Mouse (Mus musculus): Measurements from ENCODE around the gene Stx1b.
A peak's percentile ranks its signal among the peaks of the same experiment; 100 is the strongest.
"Not testable (repeated sequence)": the region's sequence is repeated elsewhere in the genome, so short reads cannot be mapped to it uniquely, and the experiment has no call there.

Gene Stx1b

DNA sequence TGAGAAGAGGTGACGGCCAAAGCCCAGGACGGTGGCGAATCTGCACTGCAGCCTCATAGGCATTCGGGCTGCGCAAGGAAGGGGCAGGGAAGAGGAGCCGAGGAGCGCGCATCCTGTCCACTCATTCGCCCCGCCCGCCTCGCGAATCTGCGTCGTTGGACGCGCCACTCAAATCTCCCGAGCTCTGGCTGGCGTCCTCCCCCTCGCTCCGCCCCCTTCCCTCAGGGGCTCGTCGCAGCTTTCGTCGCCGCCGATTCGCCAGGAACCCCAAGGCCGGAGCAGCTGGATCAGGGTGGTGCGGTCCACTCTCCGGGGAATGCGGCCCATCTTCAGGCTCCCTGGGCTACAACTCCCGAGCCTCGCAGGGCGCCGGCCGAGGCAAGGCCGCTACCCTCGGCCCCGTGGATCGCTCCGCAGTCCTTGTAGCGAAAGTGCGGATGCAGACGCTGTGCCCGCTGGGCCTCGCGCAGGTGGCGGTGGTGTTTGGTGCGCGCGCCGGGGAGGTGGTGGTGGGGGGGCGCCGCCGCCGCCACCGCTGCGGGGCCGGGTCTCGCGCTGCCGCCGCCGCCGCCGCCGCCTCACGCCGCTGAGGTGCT is 47.4 kb downstream of the Stx1b start:
- DNase-seq (ENCODE audit: low spot score) = peak; percentile 97

DNA sequence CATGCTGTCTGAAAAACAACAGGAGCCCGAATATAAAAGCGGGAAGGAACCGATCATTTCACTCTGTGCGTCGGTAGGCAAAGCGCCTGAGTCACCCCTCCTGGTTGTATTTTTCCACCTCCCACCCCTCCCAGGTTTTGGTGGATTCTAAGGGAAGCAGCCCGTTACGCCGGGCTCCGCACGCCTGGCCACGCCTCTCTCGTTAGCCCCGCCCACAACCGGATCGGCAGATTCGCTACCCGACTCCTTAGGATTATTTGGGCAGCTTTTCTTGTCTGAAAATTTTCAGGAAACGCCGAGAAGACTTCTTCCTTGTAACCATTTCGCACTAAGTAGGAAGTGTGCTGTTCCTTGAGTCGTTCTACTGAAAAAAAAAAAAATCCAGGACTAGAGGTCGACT is 47.9 kb downstream of the Stx1b start, which contains the start of gene Setd1a:
Setd1a (plus strand) TSS at position 245 of the 400 bp plus-strand sequence.
- peak; percentile 89 for DNase-seq (ENCODE audit: low spot score)

GRCm38 (mm10) chr7:127775837-127776236 is 48.5 kb downstream of the Stx1b start:
- not testable (repeated sequence) for DNase-seq (ENCODE audit: low spot score)

DNA sequence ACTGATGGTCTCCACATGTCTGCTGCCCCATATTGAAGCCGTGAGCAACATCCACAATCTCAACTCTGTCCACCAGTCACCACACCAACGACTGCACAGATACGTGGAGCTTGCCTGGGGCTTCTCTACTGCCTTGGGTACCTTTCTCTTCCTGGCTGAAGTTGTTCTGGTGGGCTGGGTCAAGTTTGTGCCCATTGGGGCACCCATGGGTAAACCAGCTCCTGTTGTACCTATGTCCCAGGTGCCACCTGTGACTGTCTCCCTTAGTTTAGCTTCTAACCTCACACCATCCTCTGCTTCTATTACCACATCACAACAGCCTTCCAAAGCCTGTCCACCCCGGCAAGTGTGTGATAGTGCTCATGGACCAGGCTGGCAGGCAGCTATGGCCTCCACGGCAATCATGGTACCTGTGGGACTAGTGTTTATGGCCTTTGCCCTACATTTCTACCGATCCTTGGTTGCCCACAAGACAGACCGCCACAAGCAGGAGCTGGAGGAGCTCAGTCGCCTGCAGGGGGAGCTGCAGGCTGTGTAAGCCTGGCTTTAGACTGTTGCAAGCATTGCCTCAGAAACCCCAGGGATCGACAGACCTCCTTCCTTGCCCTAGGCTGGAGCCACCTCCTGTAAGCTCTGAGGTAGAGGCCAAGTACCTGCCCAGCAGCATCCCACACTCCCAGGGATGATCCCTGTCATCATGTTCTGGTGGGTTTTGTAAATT is 50.5 kb downstream of the Stx1b start:
- DNase-seq (ENCODE audit: low spot score) = peak; percentile 87

- no peak for DNase-seq (ENCODE audit: low spot score)
Observed at GRCm38 (mm10) chr7:127772557-127772956, 51.8 kb downstream of the Stx1b start.

- no peak for DNase-seq (ENCODE audit: low spot score)
Observed at GRCm38 (mm10) chr7:127772080-127772479, 52.3 kb downstream of the Stx1b start.

GRCm38 (mm10) chr7:127771262-127771661 is 53.1 kb downstream of the Stx1b start:
- no peak for DNase-seq (ENCODE audit: low spot score)

GRCm38 (mm10) chr7:127770039-127770905 is 54.1 kb downstream of the Stx1b start:
- peak; percentile 55 for DNase-seq (ENCODE audit: low spot score)

DNA sequence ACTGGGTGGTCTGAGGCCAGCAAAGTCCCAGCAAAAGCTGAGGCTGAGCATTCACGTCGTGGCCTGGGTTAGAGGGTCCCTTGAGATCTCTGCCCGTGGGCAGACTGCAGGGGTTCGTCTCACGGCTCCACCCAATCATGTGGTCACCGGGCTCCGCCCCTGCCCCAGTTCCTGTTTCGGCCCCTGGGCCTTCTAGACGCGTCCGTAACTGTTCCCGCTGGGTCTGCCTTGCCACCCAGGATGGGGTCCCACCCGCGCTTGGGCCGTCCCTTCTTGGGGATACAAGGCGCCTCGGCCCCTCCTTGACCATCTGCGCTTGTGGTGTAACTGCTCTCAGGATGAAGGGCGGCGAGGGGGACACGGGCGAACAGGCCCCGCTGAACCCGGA is 54.7 kb downstream of the Stx1b start, which contains the start of gene Orai3:
Orai3 (plus strand) TSS at position 165 of the 388 bp plus-strand sequence.
- DNase-seq (ENCODE audit: low spot score) = peak; percentile 87

- DNase-seq (ENCODE audit: low spot score) = peak; percentile 98
Observed at GRCm38 (mm10) chr7:127768997-127769593, 55.3 kb downstream of the Stx1b start.

GRCm38 (mm10) chr7:127768346-127768996 is 55.9 kb downstream of the Stx1b start:
- peak; percentile 8 for DNase-seq (ENCODE audit: low spot score)

GRCm38 (mm10) chr7:127767671-127768345 is 56.5 kb downstream of the Stx1b start:
- no peak for DNase-seq (ENCODE audit: low spot score)

GRCm38 (mm10) chr7:127766851-127767609 is 57.3 kb downstream of the Stx1b start:
- DNase-seq (ENCODE audit: low spot score) = no peak

DNA sequence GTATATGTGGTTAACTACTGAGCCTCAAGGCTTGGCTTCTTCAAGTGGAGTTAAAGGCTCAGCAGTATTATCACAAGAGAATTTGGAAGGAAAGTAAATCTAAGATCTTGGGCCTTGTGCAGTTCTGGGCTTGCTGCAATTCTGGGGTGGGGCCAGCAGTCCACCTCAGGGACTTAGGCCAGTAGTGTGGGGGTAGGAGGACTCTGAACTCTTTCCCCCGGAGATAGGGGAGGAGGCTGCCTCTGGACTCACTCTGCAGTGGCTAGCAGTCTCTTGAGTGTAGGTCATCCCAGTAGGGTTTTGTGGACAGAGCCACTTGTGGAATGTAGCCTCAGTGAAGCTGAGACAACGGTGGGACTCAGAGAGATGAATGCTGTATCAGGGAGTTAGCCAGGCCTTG is 58.6 kb downstream of the Stx1b start:
- DNase-seq (ENCODE audit: low spot score) = no peak

- no peak for DNase-seq (ENCODE audit: low spot score)
Observed at GRCm38 (mm10) chr7:127763642-127764041, 60.7 kb downstream of the Stx1b start.

GRCm38 (mm10) chr7:127761026-127761425 is 63.3 kb downstream of the Stx1b start:
- peak; percentile 82 for DNase-seq (ENCODE audit: low spot score)

- DNase-seq (ENCODE audit: low spot score) = no peak
Observed at GRCm38 (mm10) chr7:127760478-127760877, 63.9 kb downstream of the Stx1b start.

DNA sequence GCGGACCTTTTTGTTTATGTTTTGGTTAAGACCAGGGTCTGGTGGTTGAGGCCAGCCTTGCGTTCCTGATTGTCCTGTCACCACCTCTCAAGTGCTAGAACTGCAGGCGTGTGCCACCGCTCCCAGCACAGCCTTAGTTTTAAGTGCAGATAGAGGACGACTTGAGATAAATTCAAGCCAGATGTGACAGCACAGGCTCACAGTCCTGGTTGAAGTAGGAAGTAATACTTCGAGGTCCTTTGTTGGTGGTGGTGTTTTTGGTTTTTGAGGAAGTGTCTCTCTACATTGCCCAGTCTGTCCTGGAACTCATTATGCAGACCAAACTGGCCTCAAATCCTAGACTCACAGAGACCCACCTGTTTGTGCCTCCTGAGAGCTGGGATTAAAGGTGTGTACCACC is 64.6 kb downstream of the Stx1b start:
- peak; percentile 12 for DNase-seq (ENCODE audit: low spot score)
